Mouse (Mus musculus): ENCODE results near the gene Gria4. TPM values are rescaled to one million over a fixed set of nuclear protein-coding genes. Genes with fewer than 3 reads are reported as not detected.

Gria4 gene
- total and polyA plus RNA-seq, 2 experiments from 2014 or later: 23.1 to 93.3 TPM

DNA sequence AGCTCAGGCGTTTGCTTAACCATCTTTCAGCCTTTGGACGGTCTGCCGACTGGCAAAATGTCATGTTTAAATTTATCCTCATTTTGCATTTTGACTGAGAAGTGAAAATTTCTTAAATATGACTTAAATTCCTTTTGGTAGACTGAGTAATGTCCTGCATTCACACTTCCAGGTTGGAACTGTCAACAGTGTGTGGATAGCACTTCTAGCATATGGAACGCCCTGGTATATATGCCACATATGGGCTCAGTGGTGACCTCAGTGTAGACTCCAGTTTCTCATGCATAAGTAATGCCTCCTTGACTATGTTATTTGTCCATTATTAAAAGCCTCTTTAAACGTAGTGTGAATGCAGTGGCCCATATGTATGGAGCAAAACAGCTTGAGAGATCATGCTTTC lies 222.4 kb downstream of the Gria4 start:
- ATAC-seq (peak; percentile 77), DNase-seq (peak; percentile 5)
- no peaks in the 10 kb centered on the region for H3K36me3 ChIP-seq (ENCODE audit: insufficient read depth)
- H3K9ac ChIP-seq: no peak overlapping the region
- 67% methylated on average over 5 of the region's 5 CpGs for WGBS
- no peaks in the 10 kb centered on the region for H3K27me3 ChIP-seq (ENCODE audit: insufficient read depth, low read length)
- no peak overlapping the region for H3K27ac ChIP-seq (ENCODE audit: low read depth, low read length)
- H3K9me3 ChIP-seq (ENCODE audit: low read length): no peaks in the 10 kb centered on the region
- no peak overlapping the region for H3K4me3 ChIP-seq (ENCODE audit: low read depth, low read length)
- TF ChIP-seq CTCF (IDR thresholded peaks at IDR 0.05; ENCODE audit: low read depth): no peak
- H3K4me2 ChIP-seq (ENCODE audit: low read depth): no peak overlapping the region
- H3K4me1 ChIP-seq (ENCODE audit: insufficient read depth): no peaks in the 10 kb centered on the region

GRCm38 (mm10) chr9:4555415-4555959 lies 240.5 kb downstream of the Gria4 start:
- Histone ChIP-seq H3K27me3 (ENCODE audit: insufficient read depth, low read length) (no peaks in the 10 kb centered on the region), H3K4me1 (ENCODE audit: insufficient read depth) (no peaks in the 10 kb centered on the region), H3K27ac (ENCODE audit: low read depth, low read length) (no peak overlapping the region), H3K36me3 (ENCODE audit: insufficient read depth) (no peaks in the 10 kb centered on the region), H3K9ac (no peak overlapping the region), H3K4me2 (ENCODE audit: low read depth) (no peak overlapping the region), H3K9me3 (ENCODE audit: low read length) (no peaks in the 10 kb centered on the region), H3K4me3 (ENCODE audit: low read depth, low read length) (no peak overlapping the region)
- TF ChIP-seq CTCF (IDR thresholded peaks at IDR 0.05; ENCODE audit: low read depth): no peak
- 41% methylated on average over 4 of the region's 4 CpGs for WGBS
- ATAC-seq: no peak
- DNase-seq: no peak

- Histone ChIP-seq H3K27ac (ENCODE audit: low read depth, low read length) (no peak overlapping the region), H3K9ac (no peak overlapping the region), H3K4me2 (ENCODE audit: low read depth) (no peak overlapping the region), H3K27me3 (ENCODE audit: insufficient read depth, low read length) (no peaks in the 10 kb centered on the region), H3K36me3 (ENCODE audit: insufficient read depth) (no peaks in the 10 kb centered on the region), H3K4me3 (ENCODE audit: low read depth, low read length) (no peak overlapping the region), H3K9me3 (ENCODE audit: low read length) (no peaks in the 10 kb centered on the region), H3K4me1 (ENCODE audit: insufficient read depth) (no peaks in the 10 kb centered on the region)
- TF ChIP-seq CTCF (IDR thresholded peaks at IDR 0.05; ENCODE audit: low read depth): no peak
- peak; percentile 32 for DNase-seq
- WGBS: 73% methylated on average over 1 of the region's 1 CpGs
- no peak for ATAC-seq
Measured at GRCm38 (mm10) chr9:4539218-4539617, 256.8 kb downstream of the Gria4 start.

GRCm38 (mm10) chr9:4536514-4537150 lies 259.4 kb downstream of the Gria4 start:
- peak; percentile 61 for TF ChIP-seq CTCF (IDR thresholded peaks at IDR 0.05; ENCODE audit: low read depth)
- no peaks in the 10 kb centered on the region for H3K9me3 ChIP-seq (ENCODE audit: low read length)
- H3K36me3 ChIP-seq (ENCODE audit: insufficient read depth): no peaks in the 10 kb centered on the region
- H3K27me3 ChIP-seq (ENCODE audit: insufficient read depth, low read length): no peaks in the 10 kb centered on the region
- ATAC-seq: no peak; the same call in 1 of the 2 replicates
- no peaks in the 10 kb centered on the region for H3K4me1 ChIP-seq (ENCODE audit: insufficient read depth)
- peak; percentile 73 for DNase-seq
- 96% methylated on average over 6 of the region's 6 CpGs for WGBS
- no peak overlapping the region for H3K4me3 ChIP-seq (ENCODE audit: low read depth, low read length)
- H3K4me2 ChIP-seq (ENCODE audit: low read depth): no peak overlapping the region
- no peak overlapping the region for H3K27ac ChIP-seq (ENCODE audit: low read depth, low read length)
- H3K9ac ChIP-seq: no peak overlapping the region

DNA sequence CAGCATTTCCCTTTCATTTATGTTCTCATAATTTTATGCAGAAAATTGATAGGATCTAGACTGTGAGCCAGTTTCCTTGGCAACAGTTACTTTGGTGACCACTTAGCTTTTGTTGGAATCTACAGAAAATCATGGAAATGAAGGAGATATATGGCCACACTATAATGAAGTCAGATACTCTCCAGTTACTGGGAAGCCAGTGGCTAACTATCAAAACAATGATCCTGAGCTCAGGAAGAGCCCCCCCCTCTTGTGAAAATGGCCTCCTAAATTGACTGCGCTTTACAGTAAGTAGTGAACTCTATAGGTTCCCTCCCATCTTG lies 281.5 kb downstream of the Gria4 start:
- Histone ChIP-seq H3K4me2 (ENCODE audit: low read depth) (no peak overlapping the region), H3K9me3 (ENCODE audit: low read length) (no peaks in the 10 kb centered on the region), H3K9ac (no peak overlapping the region), H3K27ac (ENCODE audit: low read depth, low read length) (peak overlapping the region; percentile 64), H3K4me1 (ENCODE audit: insufficient read depth) (0 out of 2 replicates have a peak, but pooled peaks cover 8% of the 10 kb centered on the region), H3K36me3 (ENCODE audit: insufficient read depth) (no peaks in the 10 kb centered on the region), H3K27me3 (ENCODE audit: insufficient read depth, low read length) (no peaks in the 10 kb centered on the region), H3K4me3 (ENCODE audit: low read depth, low read length) (no peak overlapping the region)
- ATAC-seq (peak; percentile 89), DNase-seq (no peak)
- WGBS: 83% methylated on average over 1 of the region's 1 CpGs
- TF ChIP-seq CTCF (IDR thresholded peaks at IDR 0.05; ENCODE audit: low read depth): no peak

- TF ChIP-seq CTCF (IDR thresholded peaks at IDR 0.05; ENCODE audit: low read depth): no peak
- Histone ChIP-seq H3K9ac (no peak overlapping the region), H3K27ac (ENCODE audit: low read depth, low read length) (peak overlapping the region; percentile 64), H3K27me3 (ENCODE audit: insufficient read depth, low read length) (no peaks in the 10 kb centered on the region), H3K9me3 (ENCODE audit: low read length) (no peaks in the 10 kb centered on the region), H3K4me3 (ENCODE audit: low read depth, low read length) (no peak overlapping the region), H3K4me1 (ENCODE audit: insufficient read depth) (0 out of 2 replicates have a peak, but pooled peaks cover 8% of the 10 kb centered on the region), H3K36me3 (ENCODE audit: insufficient read depth) (no peaks in the 10 kb centered on the region), H3K4me2 (ENCODE audit: low read depth) (no peak overlapping the region)
- DNase-seq: peak; percentile 37
- ATAC-seq: peak; percentile 87
Measured at GRCm38 (mm10) chr9:4513796-4514562, 282.1 kb downstream of the Gria4 start.

DNA sequence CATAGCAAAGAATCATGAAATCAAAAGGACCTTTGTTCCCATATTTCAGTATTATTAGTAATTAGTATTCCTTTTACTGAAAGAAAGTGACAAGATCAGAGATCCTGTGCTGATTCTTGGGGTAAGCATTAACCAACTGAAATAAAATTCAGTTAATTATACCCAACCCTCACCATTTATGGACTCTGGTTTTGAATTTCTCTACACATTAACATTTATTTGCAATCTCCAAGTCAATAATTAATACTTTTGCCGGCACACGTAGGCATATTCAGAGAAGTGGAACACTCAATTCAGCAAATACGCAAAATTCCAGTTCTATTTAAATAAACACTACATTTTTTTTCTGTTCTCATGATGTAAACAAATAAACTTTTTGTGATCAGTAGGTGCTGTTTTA lies 289.9 kb downstream of the Gria4 start:
- Histone ChIP-seq H3K27ac (ENCODE audit: low read depth, low read length) (no peak overlapping the region), H3K4me2 (ENCODE audit: low read depth) (no peak overlapping the region), H3K4me1 (ENCODE audit: insufficient read depth) (no peaks in the 10 kb centered on the region), H3K36me3 (ENCODE audit: insufficient read depth) (no peaks in the 10 kb centered on the region), H3K9ac (no peak overlapping the region), H3K4me3 (ENCODE audit: low read depth, low read length) (no peak overlapping the region), H3K27me3 (ENCODE audit: insufficient read depth, low read length) (no peaks in the 10 kb centered on the region), H3K9me3 (ENCODE audit: low read length) (no peaks in the 10 kb centered on the region)
- no peak for TF ChIP-seq CTCF (IDR thresholded peaks at IDR 0.05; ENCODE audit: low read depth)
- no peak for ATAC-seq
- 95% methylated on average over 3 of the region's 3 CpGs for WGBS
- DNase-seq: no peak

Data from forebrain, postnatal 0 days (tissue).